Mouse (Mus musculus): ENCODE data around the gene Rtraf. TPM values are rescaled to one million over a fixed set of nuclear protein-coding genes. Genes with fewer than 3 reads are reported as not detected.
A peak's percentile ranks its signal among the peaks of the same experiment; 100 is the strongest.

Rtraf gene
- polyA plus RNA-seq, 1 experiment from 2014 or later, result 244 TPM

DNA sequence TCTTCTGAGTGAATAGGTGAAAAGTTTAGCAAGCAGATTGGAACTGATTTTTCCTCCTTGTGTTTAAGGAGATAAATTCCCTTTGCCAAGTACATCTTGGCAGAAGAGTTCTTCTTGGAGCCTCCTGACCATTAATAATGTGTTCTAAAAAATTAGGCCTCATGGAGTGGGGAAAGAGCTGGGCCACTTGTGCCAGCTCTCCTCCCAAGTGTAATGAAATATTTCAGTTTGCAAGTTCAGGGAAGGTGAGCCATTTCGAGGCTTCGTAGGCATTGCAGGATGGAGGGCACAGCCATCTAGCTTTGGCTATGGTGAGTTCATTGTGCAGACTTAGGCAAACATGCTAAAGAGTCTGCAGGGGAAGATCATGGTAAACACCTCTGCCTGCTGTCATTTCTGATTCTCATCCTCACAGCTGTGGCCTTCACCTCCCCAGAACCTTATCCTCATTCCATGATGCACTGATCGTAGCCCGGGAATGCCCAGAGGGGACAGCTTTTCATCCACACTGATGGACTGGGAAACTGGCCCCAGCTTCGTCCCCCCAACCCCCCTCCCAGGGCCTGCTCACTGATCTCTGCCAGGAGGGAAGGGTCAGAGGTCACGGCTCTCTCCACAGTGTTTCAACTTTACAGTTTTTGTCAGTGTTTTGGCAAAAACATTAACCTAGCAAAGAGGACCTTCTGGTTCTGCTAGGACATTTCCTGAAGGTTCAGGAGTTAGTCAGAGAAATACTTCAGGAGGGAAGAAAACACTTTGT lies 54.0 kb downstream of the Rtraf start:
- H3K4me3 ChIP-seq (replicated peaks), result no peak overlapping the region
- H3K9ac ChIP-seq (replicated peaks), result no peak overlapping the region
- WGBS, result 30% methylated on average over 6 of the region's 6 CpGs
- peaks cover 40% of the 10 kb centered on the region for H3K36me3 ChIP-seq
- ATAC-seq (ENCODE audit: insufficient number of reproducible peaks, insufficient read depth, low FRiP score, low TSS enrichment, low read depth), result no peak
- peaks cover 33% of the 10 kb centered on the region for H3K4me1 ChIP-seq (replicated peaks)
- no peaks in the 10 kb centered on the region for H3K9me3 ChIP-seq
- H3K27ac ChIP-seq, result no peak overlapping the region
- H3K4me2 ChIP-seq, result no peak overlapping the region
- H3K27me3 ChIP-seq, result no peaks in the 10 kb centered on the region

DNA sequence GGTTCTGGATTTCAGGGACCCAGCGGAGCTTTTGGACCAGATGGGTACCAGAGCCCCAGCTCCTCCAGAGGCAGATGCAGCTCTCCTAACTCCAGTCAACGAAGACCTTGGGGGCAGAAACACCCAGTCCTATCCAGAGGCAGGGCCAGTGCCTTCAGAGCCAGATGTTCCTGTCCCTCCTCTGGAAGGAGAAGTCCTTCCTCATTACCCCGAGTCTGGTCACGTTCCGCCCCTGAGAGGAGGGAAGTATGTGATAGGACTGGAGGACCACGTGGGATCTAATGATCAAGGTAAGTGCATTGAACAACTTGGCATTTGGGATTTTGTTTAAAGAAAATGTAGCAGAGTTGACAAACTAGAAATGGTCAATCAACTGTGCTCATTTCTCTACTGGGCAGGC lies 55.0 kb downstream of the Rtraf start:
- no peak overlapping the region for H3K4me3 ChIP-seq (replicated peaks)
- H3K9ac ChIP-seq (replicated peaks), result no peak overlapping the region
- H3K27ac ChIP-seq, result no peak overlapping the region
- H3K4me2 ChIP-seq, result no peak overlapping the region
- no peak for ATAC-seq (ENCODE audit: insufficient number of reproducible peaks, insufficient read depth, low FRiP score, low TSS enrichment, low read depth)
- H3K36me3 ChIP-seq, result peaks cover 49% of the 10 kb centered on the region
- WGBS, result 85% methylated on average over 6 of the region's 6 CpGs
- H3K4me1 ChIP-seq (replicated peaks), result peaks cover 35% of the 10 kb centered on the region
- H3K9me3 ChIP-seq, result no peaks in the 10 kb centered on the region
- no peaks in the 10 kb centered on the region for H3K27me3 ChIP-seq

DNA sequence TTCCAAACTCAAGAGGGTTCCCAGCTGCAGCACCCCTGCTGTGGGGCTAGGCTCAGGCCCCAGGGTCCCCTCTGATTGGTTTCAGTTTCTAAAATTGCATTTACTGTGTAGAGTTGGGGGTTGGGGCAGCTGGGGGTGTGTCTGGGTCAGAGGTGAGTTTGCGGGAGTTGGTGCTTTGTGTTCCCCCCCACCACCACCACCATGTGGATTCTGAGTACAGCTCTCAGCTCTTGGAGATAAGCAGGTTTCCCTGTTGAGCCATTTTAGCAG lies 57.3 kb downstream of the Rtraf start:
- Histone ChIP-seq H3K36me3 (peaks cover 50% of the 10 kb centered on the region), H3K9me3 (no peaks in the 10 kb centered on the region), H3K27me3 (no peaks in the 10 kb centered on the region), H3K27ac (peak overlapping the region; percentile 42; the same call in 1 of the 2 replicates), H3K9ac (replicated peaks) (no peak overlapping the region), H3K4me1 (replicated peaks) (peaks cover 54% of the 10 kb centered on the region), H3K4me2 (no peak overlapping the region), H3K4me3 (replicated peaks) (no peak overlapping the region)
- WGBS, result 8% methylated on average over 1 of the region's 1 CpGs
- ATAC-seq (ENCODE audit: insufficient number of reproducible peaks, insufficient read depth, low FRiP score, low TSS enrichment, low read depth), result no peak

DNA sequence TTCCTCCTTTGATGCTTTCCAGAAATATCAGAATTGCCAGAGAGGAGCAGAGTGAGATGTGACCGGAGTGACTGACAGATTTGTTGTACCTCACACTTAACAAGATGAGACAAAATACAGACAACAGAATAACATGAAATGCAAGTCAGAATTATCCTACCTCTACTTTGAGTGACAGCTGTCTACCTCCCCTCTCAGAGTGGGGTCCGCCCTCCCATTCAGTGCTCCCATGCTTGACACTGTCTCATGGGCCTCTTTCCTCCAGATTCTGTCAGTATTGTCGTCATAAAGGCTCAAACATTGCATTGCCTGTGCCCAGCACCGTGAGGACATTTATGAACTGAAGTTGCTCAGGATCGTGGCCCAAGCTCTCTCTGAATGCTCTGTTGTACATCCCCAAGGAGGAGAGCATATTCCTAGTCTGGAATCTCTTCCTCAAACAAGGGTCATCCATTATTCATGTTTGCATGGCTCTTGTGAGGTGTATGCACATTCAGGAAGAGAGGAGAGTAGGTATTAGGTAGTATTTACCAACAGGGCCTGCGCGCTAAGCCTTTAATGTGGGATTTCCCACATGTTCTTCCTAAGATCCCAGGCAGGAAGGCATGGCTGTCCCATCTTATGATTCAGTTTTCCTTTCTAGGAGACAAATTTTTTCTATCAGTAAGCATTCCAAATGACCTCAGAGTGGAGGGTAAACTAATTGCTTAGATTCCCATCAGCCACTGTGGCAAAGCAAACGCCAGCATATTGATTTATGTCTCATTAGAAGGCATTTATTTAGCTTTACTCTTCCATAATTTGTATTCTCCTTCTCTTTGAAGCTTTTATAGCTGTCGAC lies 57.9 kb downstream of the Rtraf start:
- Histone ChIP-seq H3K36me3 (peaks cover 50% of the 10 kb centered on the region), H3K4me2 (no peak overlapping the region), H3K9ac (replicated peaks) (no peak overlapping the region), H3K4me1 (replicated peaks) (peaks cover 55% of the 10 kb centered on the region), H3K9me3 (no peaks in the 10 kb centered on the region), H3K27me3 (no peaks in the 10 kb centered on the region), H3K4me3 (replicated peaks) (no peak overlapping the region), H3K27ac (peak overlapping the region; percentile 42; the same call in 1 of the 2 replicates)
- WGBS, result 67% methylated on average over 9 of the region's 9 CpGs
- ATAC-seq (ENCODE audit: insufficient number of reproducible peaks, insufficient read depth, low FRiP score, low TSS enrichment, low read depth), result no peak

DNA sequence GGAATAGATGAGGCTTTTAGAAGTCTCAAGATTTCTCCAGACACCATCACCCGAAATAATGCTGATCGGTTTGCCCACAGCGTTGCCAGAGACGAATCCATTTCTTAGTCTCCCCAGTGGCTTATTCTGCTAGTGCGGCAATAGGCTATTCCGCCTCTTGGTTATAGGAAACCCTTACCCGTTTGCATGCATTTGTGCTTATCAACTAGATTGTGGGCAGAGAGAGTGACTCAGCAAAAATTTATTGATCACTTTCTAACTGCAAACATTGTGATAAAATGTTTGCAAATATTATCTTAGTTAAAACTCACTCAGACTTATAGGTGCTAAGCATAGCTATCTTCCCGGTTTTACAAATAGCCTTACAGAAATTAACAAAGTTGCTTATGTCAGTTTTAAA lies 59.3 kb downstream of the Rtraf start:
- Histone ChIP-seq H3K4me3 (replicated peaks) (no peak overlapping the region), H3K9me3 (no peaks in the 10 kb centered on the region), H3K9ac (replicated peaks) (no peak overlapping the region), H3K36me3 (peaks cover 45% of the 10 kb centered on the region), H3K27me3 (no peaks in the 10 kb centered on the region), H3K4me1 (replicated peaks) (peaks cover 51% of the 10 kb centered on the region), H3K27ac (no peak overlapping the region), H3K4me2 (no peak overlapping the region)
- WGBS, result 81% methylated on average over 8 of the region's 8 CpGs
- ATAC-seq (ENCODE audit: insufficient number of reproducible peaks, insufficient read depth, low FRiP score, low TSS enrichment, low read depth), result no peak

DNA sequence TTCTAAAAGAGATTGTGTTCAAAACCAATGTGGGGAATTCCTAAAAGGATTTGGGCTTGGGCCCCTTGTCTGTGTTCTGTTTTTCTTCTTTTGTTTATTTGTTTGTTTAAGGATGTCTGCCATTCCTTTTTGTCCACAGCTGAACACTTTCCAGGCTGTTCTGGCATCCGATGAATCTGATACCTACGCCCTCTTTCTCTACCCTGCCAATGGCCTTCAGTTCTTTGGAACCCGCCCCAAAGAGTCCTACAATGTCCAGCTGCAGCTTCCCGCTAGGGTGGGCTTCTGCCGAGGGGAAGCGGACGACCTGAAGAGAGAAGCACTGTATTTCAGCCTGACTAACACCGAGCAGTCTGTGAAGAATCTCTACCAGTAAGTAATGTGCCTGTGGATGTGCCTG lies 60.1 kb downstream of the Rtraf start:
- Histone ChIP-seq H3K4me1 (replicated peaks) (peaks cover 54% of the 10 kb centered on the region), H3K27ac (no peak overlapping the region), H3K4me2 (no peak overlapping the region), H3K9me3 (no peaks in the 10 kb centered on the region), H3K9ac (replicated peaks) (no peak overlapping the region), H3K4me3 (replicated peaks) (no peak overlapping the region), H3K27me3 (no peaks in the 10 kb centered on the region), H3K36me3 (peaks cover 41% of the 10 kb centered on the region)
- WGBS, result 52% methylated on average over 8 of the region's 8 CpGs
- no peak for ATAC-seq (ENCODE audit: insufficient number of reproducible peaks, insufficient read depth, low FRiP score, low TSS enrichment, low read depth)

DNA sequence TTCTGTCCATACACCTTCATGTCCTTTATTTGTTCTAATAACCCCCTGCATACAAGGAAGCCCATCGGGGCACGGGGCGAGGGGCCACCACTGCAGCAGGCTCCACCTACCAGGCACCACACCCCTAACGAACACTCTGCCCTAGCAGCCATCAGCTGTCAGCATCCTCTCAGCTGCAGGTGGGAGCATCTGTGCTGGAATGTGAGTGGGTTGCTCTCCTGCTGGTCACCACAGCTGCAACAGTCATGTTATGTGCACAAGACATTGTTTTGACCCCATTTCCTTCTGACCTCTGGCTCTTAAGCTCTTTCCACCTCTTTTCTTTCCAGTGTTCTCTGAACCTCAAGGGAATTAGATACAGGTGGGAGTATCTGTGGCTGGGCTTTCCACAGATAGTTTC lies 61.6 kb downstream of the Rtraf start:
- Histone ChIP-seq H3K9ac (replicated peaks) (no peak overlapping the region), H3K27me3 (no peaks in the 10 kb centered on the region), H3K4me1 (replicated peaks) (peaks cover 48% of the 10 kb centered on the region), H3K27ac (no peak overlapping the region), H3K4me2 (no peak overlapping the region), H3K9me3 (no peaks in the 10 kb centered on the region), H3K4me3 (replicated peaks) (no peak overlapping the region), H3K36me3 (peaks cover 45% of the 10 kb centered on the region)
- WGBS, result 41% methylated on average over 4 of the region's 4 CpGs
- no peak; the same call in 1 of the 2 replicates for ATAC-seq (ENCODE audit: insufficient number of reproducible peaks, insufficient read depth, low FRiP score, low TSS enrichment, low read depth)

Other genes with a start within 250 kb of the Rtraf start
- gene Gm2237, start 238.7 kb downstream of the Rtraf start, polyA plus RNA-seq (2016; fragmentation: Nextera tagmentation; extraction: Ambion mirVana), result 2.3 and 3.2 TPM in 2 replicates
- not detected in 2 replicates for gene Gm5458, start 221.2 kb downstream of the Rtraf start, polyA plus RNA-seq (2016; fragmentation: Nextera tagmentation; extraction: Ambion mirVana)
- gene Nid2, start 72.6 kb downstream of the Rtraf start, polyA plus RNA-seq (2016; fragmentation: Nextera tagmentation; extraction: Ambion mirVana), result 87.1 and 96.4 TPM in 2 replicates
- 55.0 and 60.9 TPM in 2 replicates for gene Gng2, start 153.8 kb upstream of the Rtraf start, polyA plus RNA-seq (2016; fragmentation: Nextera tagmentation; extraction: Ambion mirVana)